Mouse (Mus musculus) midbrain, postnatal 0 days (tissue): Measurements from ENCODE around the gene B9d2. TPM values are rescaled to one million over a fixed set of nuclear protein-coding genes. Genes with fewer than 3 reads are reported as not detected.
"Not testable (repeated sequence)": the region's sequence is repeated elsewhere in the genome, so short reads cannot be mapped to it uniquely, and the experiment has no call there.

Experiments used
- ATAC-seq: fragments of 200-750 bp; cut with Nextera tagmentation; 2 replicates; pipeline ENCODE4 v1.8.0; 2017; ENCODE audit warnings: moderate number of reproducible peaks, mild to moderate bottlenecking, moderate TSS enrichment, moderate library complexity; ENCODE audit not compliant: low FRiP score
- DNase-seq: peaks from one replicate; pipeline ENCODE4 v3.0.0-alpha.2; 2015; ENCODE audit warnings: low spot score
- H3K27ac ChIP-seq: fragments of 300-500 bp; sonication (generic); 2 replicates; pipeline ENCODE4 v1.5.1; 2014; ENCODE audit warnings: low read depth, mild to moderate bottlenecking, low read length, mixed read lengths
- H3K27me3 ChIP-seq: fragments of 300-500 bp; sonication (generic); 2 replicates; pipeline ENCODE4 v1.6.1; 2014; ENCODE audit warnings: low read length, control low read depth, mixed read lengths; ENCODE audit not compliant: insufficient read depth
- H3K36me3 ChIP-seq: fragments of 300-500 bp; sonication (generic); 2 replicates; pipeline ENCODE4 v1.6.1; 2014; ENCODE audit warnings: low read length, control low read depth, mixed read lengths; ENCODE audit not compliant: insufficient read depth
- H3K4me1 ChIP-seq: fragments of 300-500 bp; sonication (generic); 2 replicates; pipeline ENCODE4 v1.6.1; 2014; ENCODE audit warnings: mild to moderate bottlenecking, control low read depth, antibody characterized with exemption, low read length, mixed read lengths; ENCODE audit not compliant: insufficient read depth
- H3K4me2 ChIP-seq: fragments of 300-500 bp; sonication (generic); 2 replicates; pipeline ENCODE4 v1.6.1; 2014; ENCODE audit warnings: low read depth, mild to moderate bottlenecking, low read length, mixed read lengths; ENCODE audit not compliant: poor library complexity, severe bottlenecking
- H3K4me3 ChIP-seq: fragments of 300-500 bp; sonication (generic); 2 replicates; pipeline ENCODE4 v1.5.1; 2014; ENCODE audit warnings: low read depth, mild to moderate bottlenecking, low read length, moderate library complexity
- H3K9ac ChIP-seq: fragments of 300-500 bp; sonication (generic); replicated peaks from 2 replicates; pipeline ENCODE4 v1.6.1; 2014; ENCODE audit warnings: mild to moderate bottlenecking, low read length, moderate library complexity, mixed read lengths; ENCODE audit not compliant: poor library complexity, severe bottlenecking
- H3K9me3 ChIP-seq: fragments of 300-500 bp; sonication (generic); 2 replicates; pipeline ENCODE4 v1.6.1; 2016; ENCODE audit warnings: low read length, control low read depth
- CTCF ChIP-seq: IDR thresholded peaks from 2 replicates; pipeline ENCODE4 v1.5.1; 2016; ENCODE audit warnings: antibody characterized with exemption, mild to moderate bottlenecking
- WGBS: fragments of 180-500 bp; shearing (Covaris S2); extraction: QIAGEN DNeasy Blood & Tissue Kit; methylation state at CpG from one replicate; pipeline ENCODE4 v1.1.7; 2014; 5-methylcytosine and 5-hydroxymethylcytosine counted together
- polyA plus RNA-seq: library from polyadenylated mRNA; unstranded; fragments of >200 nt; fragmentation: Nextera tagmentation; extraction: Ambion mirVana; gene quantifications from 2 replicates; pipeline ENCODE4 v1.2.1, GENCODE M21; 2015
- total RNA-seq: library from RNA; depleted of rRNA; stranded (reverse); fragments of >200 nt; gene quantifications from 2 replicates; pipeline ENCODE4 v1.2.3, GENCODE M21; 2014

The B9d2 gene
- total and polyA plus RNA-seq, 2 experiments from 2014 or later: 32.1 to 58.2 TPM

DNA sequence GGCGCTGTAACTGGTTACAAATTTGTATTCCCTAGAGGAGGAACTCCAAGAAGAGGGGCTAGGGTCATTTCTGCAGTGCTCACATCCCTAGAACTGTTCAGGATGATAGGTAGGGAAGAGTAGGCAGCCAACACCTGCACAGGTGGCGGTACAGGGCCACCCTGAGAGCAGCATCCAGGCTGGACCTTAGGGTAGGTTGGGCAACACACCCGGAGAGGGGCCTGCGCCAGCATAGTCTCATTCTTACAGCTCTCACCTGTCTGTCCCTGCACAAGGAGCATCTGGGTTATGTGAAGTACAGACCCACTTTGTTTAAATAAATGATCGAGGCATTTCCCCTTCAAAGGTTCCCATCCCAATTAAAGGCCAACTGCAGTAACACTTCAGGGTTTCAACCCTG is 40.2 kb downstream of the B9d2 start:
- no peaks in the 10 kb centered on the region for H3K9me3 ChIP-seq
- H3K36me3 ChIP-seq: peaks cover 48% of the 10 kb centered on the region
- H3K9ac ChIP-seq: no peak overlapping the region
- DNase-seq (no peak), ATAC-seq (no peak)
- H3K4me3 ChIP-seq: no peak overlapping the region
- H3K4me1 ChIP-seq: peaks cover 10% of the 10 kb centered on the region; the same call in 1 of the 2 replicates
- TF ChIP-seq CTCF: no peak
- no peak overlapping the region for H3K27ac ChIP-seq
- no peak overlapping the region for H3K4me2 ChIP-seq
- 95% methylated on average over 5 of the region's 5 CpGs for WGBS
- H3K27me3 ChIP-seq: no peaks in the 10 kb centered on the region

DNA sequence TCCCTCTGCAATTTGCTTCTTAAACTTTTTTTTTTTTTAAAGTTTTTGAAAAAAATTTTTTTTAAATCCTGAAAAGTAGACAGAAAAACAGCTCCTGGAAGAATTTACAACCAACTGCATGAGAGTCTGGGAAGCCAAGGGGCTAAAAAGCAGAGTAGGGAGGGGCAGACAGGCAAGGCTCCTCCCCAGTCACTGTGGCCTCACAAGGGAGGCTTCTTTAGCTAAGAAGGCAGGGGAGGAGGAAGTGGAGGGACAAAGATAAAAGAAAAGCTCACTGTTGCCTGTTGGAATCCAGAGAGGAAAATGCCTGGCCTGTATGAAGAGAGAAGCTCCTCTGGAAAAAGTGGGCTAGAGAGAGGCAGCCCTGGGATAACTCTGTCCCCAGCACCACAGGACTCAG is 41.2 kb downstream of the B9d2 start:
- not testable (repeated sequence) for H3K9ac ChIP-seq, H3K27ac ChIP-seq, H3K4me3 ChIP-seq, H3K4me2 ChIP-seq, H3K4me1 ChIP-seq, H3K27me3 ChIP-seq, ATAC-seq, DNase-seq, H3K9me3 ChIP-seq
- H3K36me3 ChIP-seq: peaks cover 53% of the 10 kb centered on the region

DNA sequence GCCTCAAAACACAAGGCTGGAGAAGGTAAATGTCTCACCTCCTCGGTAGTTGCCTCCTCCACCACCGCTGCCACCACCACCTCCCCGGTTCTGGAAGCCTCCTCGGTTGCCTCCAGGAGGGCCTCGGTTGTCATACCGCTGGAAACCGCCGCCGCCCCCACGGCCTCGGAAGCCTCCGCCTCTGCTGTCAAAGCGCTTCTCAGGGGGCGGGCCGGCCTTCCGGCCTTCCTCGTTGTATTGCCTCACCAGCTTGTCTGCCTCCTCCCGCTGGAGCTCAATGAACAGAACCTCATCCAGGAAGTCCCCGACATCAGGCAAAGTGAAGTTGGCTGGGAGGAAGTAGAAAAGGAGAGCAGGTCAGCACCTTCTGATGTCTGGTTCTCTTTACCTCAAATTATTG is 45.3 kb downstream of the B9d2 start:
- H3K27me3 ChIP-seq: no peaks in the 10 kb centered on the region
- no peak for DNase-seq
- H3K4me1 ChIP-seq: no peaks in the 10 kb centered on the region
- no peak overlapping the region for H3K4me2 ChIP-seq
- no peak for ATAC-seq
- no peak overlapping the region for H3K4me3 ChIP-seq
- 88% methylated on average over 19 of the region's 19 CpGs for WGBS
- H3K27ac ChIP-seq: no peak overlapping the region
- peaks cover 82% of the 10 kb centered on the region for H3K36me3 ChIP-seq
- H3K9me3 ChIP-seq: no peaks in the 10 kb centered on the region
- no peak for TF ChIP-seq CTCF
- no peak overlapping the region for H3K9ac ChIP-seq

DNA sequence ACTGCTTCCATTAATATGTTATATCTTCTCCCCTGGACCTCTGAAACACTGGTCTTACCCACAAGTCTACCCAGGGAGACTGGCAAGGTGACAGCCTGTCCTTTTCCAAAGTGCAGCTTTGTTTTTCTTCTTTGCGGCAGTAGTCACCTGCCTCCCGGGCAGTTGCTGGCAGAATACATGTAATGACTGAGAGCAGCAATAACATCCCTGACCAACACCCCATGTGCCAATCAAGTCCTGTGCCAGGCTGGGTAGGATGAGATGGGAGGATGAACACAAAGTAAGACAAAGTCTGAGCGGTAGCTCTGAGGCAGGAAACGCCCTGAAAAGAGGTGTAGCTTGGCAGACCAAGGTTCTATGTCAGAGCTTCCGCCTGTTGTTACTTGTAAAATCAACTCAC is 47.2 kb downstream of the B9d2 start:
- no peak overlapping the region for H3K27ac ChIP-seq
- H3K36me3 ChIP-seq: peaks cover 91% of the 10 kb centered on the region
- WGBS: 96% methylated on average over 5 of the region's 5 CpGs
- ATAC-seq (no peak), DNase-seq (no peak)
- H3K9me3 ChIP-seq: no peaks in the 10 kb centered on the region
- H3K27me3 ChIP-seq: no peaks in the 10 kb centered on the region
- no peak for TF ChIP-seq CTCF
- H3K4me1 ChIP-seq: no peaks in the 10 kb centered on the region
- H3K4me3 ChIP-seq: no peak overlapping the region
- no peak overlapping the region for H3K9ac ChIP-seq
- no peak overlapping the region for H3K4me2 ChIP-seq

DNA sequence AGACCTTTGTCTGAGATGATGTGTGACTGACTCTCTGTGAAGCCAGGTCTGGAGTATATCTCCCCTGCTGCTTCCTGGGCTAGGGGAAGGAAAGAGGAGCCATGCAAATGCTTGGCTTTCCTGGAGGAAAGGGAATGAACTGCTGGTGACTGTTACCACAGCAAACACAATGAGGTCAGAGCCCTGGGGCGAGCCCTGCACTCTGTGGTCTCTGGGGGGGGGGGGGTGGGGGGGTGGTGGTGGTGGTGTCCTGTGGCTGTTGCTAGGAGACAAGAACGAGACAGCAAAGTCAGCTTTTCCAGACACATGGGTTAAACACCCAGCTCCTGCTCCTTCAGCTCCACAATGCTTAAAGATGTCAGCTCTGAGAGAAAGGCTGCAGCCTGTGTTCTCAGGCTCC is 48.8 kb downstream of the B9d2 start:
- Histone ChIP-seq H3K9me3 (no peaks in the 10 kb centered on the region), H3K36me3 (peaks cover 91% of the 10 kb centered on the region), H3K4me2 (no peak overlapping the region), H3K4me3 (no peak overlapping the region), H3K27ac (no peak overlapping the region), H3K4me1 (no peaks in the 10 kb centered on the region), H3K9ac (no peak overlapping the region), H3K27me3 (no peaks in the 10 kb centered on the region)
- DNase-seq (no peak), ATAC-seq (no peak)
- WGBS: 52% methylated on average over 2 of the region's 2 CpGs
- TF ChIP-seq CTCF: no peak

DNA sequence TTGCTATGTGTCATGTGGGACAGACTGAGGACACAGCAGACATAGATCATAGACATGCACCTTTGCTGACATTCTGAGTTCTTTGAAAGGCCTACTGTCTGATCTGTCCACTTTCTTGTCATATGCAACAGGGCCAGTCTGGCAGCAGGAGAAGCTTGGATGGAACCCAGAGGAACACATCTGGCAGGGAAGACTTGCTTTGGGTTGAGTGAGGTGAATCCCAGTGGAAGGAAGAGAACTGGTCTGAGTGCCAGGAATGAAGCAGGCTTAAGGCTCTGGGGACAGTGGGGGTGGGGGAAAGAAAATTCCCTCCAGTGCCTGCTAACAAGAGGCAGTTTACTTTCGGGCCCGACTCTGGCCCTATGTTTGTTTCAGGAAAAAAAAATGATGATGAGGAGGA is 49.3 kb downstream of the B9d2 start:
- H3K4me1 ChIP-seq: no peaks in the 10 kb centered on the region
- DNase-seq (no peak), ATAC-seq (no peak)
- no peak overlapping the region for H3K4me3 ChIP-seq
- H3K4me2 ChIP-seq: no peak overlapping the region
- H3K9ac ChIP-seq: no peak overlapping the region
- TF ChIP-seq CTCF: no peak
- no peaks in the 10 kb centered on the region for H3K9me3 ChIP-seq
- H3K36me3 ChIP-seq: peaks cover 89% of the 10 kb centered on the region
- no peak overlapping the region for H3K27ac ChIP-seq
- H3K27me3 ChIP-seq: no peaks in the 10 kb centered on the region
- 89% methylated on average over 2 of the region's 2 CpGs for WGBS
